Mouse (Mus musculus): Measurements from ENCODE around the gene Spata31d1a. TPM values are rescaled to one million over a fixed set of nuclear protein-coding genes. Genes with fewer than 3 reads are reported as not detected.

Spata31d1a gene
- polyA plus RNA-seq, 2 experiments, result 0.01 to 0.06 TPM

DNA sequence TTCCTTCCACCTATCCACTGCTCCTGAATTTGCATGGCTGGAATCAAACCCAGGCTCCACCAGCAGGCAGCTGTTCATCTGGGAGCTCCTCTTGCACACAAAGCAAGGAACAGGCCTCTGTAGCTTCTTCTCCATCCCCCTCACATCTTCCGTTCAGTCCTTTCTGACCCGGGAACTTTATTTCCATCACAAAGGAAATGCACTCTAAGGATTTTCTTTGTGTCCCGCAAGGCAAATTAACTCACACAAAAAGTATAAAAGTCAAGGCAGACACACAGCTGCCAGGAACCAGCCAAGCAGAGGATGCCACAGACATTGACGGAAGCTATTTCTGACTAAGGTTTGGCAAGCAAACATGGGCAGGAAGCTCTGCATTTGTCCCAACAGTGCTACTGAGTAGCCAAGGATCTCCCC, 53.1 kb downstream of the Spata31d1a start:
- DNase-seq (ENCODE audit: low spot score), result no peak

DNA sequence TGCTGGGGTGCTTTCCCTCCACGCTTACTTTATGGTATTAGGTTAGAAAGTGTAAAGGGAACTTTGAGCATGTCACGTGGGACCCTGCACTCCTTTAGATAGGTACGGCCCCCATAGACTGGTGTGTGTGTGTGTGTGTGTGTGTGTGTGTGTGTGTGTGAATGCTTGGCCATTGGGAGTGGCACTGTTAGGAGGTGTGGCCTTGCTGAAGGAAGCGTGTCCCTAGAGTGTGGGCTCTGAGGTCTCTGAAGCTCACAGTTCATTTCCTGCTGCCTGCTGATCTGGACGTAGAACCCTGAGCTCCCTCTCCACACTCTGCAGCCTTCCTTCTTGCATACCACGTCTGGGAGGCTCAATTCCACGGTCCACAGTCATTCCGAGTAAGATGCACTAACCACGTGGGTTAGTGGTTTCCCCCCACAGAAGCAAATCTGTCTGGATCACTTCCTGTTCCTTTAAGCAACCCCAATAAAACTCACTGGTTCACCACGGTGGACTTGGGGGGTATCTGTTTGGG, 53.8 kb downstream of the Spata31d1a start:
- H3K4me2 ChIP-seq (replicated peaks; ENCODE audit: low read depth, low read length, severe bottlenecking), result no peak overlapping the region
- TF ChIP-seq POLR2A (IDR thresholded peaks at IDR 0.05; ENCODE audit: borderline replicate concordance, extremely low read depth, insufficient read depth, insufficient read length), result no peak
- H3K4me3 ChIP-seq (replicated peaks; ENCODE audit: low read length), result no peak overlapping the region
- no peak for ATAC-seq (ENCODE audit: low FRiP score, low read depth)
- no peak overlapping the region for H3K27ac ChIP-seq (replicated peaks; ENCODE audit: low read depth, low read length)
- H3K36me3 ChIP-seq (ENCODE audit: control insufficient read depth, insufficient read depth, low read length), result no peaks in the 10 kb centered on the region; the same call in 1 of the 2 replicates
- 46% methylated on average over 10 of the region's 10 CpGs for WGBS
- H3K27me3 ChIP-seq (ENCODE audit: control insufficient read depth, insufficient read depth, low read length), result no peaks in the 10 kb centered on the region
- H3K9me3 ChIP-seq (ENCODE audit: control insufficient read depth, low read length), result no peaks in the 10 kb centered on the region
- no peak overlapping the region for H3K9ac ChIP-seq (ENCODE audit: low read depth, low read length, severe bottlenecking)
- H3K4me1 ChIP-seq (ENCODE audit: control insufficient read depth, insufficient read depth, low read length), result 0 out of 2 replicates have a peak, but pooled peaks cover 3% of the 10 kb centered on the region
- no peak for DNase-seq (ENCODE audit: low spot score)

More for the DNA sequence above, 53.1 kb downstream of the Spata31d1a start:
- Histone ChIP-seq H3K9ac (ENCODE audit: low read depth, low read length, severe bottlenecking) (no peak overlapping the region), H3K27me3 (ENCODE audit: control insufficient read depth, insufficient read depth, low read length) (no peaks in the 10 kb centered on the region), H3K36me3 (ENCODE audit: control insufficient read depth, insufficient read depth, low read length) (peaks cover 2% of the 10 kb centered on the region; the same call in 1 of the 2 replicates), H3K9me3 (ENCODE audit: control insufficient read depth, low read length) (no peaks in the 10 kb centered on the region), H3K4me1 (ENCODE audit: control insufficient read depth, insufficient read depth, low read length) (0 out of 2 replicates have a peak, but pooled peaks cover 3% of the 10 kb centered on the region), H3K27ac (replicated peaks; ENCODE audit: low read depth, low read length) (no peak overlapping the region; the same call in 1 of the 2 replicates), H3K4me3 (replicated peaks; ENCODE audit: low read length) (no peak overlapping the region), H3K4me2 (replicated peaks; ENCODE audit: low read depth, low read length, severe bottlenecking) (no peak overlapping the region)
- WGBS, result 58% methylated on average over 4 of the region's 4 CpGs
- no peak for TF ChIP-seq POLR2A (IDR thresholded peaks at IDR 0.05; ENCODE audit: borderline replicate concordance, extremely low read depth, insufficient read depth, insufficient read length)
- no peak for ATAC-seq (ENCODE audit: low FRiP score, low read depth)

DNA sequence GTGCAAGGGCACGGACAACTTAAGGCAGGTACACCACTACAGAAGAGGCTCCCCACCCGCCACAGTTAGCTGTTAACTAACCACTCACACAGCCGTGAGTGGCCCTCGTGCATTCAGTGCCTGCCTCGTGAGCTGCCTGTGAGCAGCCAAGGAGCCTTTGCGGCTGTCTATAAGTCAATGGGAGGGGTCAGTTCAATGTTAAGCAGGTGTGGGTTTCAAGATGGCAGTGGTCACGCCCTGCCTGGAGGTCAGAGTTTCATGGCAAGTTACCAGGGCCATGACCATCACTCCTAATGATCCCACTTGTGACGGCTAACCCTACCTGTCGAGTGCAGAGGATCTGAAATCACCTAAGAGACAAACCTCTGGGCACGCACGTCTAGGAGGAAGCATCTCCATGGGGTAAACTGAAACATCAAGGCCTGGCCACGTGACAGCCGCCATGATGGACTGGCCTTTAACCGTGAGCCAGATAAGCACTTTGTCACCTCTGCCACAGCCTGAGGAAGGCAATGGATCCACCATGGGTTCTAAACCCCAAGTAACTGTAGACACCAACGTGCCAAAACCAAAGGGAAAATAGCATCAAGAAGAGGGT, 54.3 kb downstream of the Spata31d1a start:
- Histone ChIP-seq H3K4me1 (ENCODE audit: control insufficient read depth, insufficient read depth, low read length) (0 out of 2 replicates have a peak, but pooled peaks cover 3% of the 10 kb centered on the region), H3K27ac (replicated peaks; ENCODE audit: low read depth, low read length) (no peak overlapping the region), H3K4me2 (replicated peaks; ENCODE audit: low read depth, low read length, severe bottlenecking) (no peak overlapping the region), H3K36me3 (ENCODE audit: control insufficient read depth, insufficient read depth, low read length) (no peaks in the 10 kb centered on the region; the same call in 1 of the 2 replicates), H3K27me3 (ENCODE audit: control insufficient read depth, insufficient read depth, low read length) (no peaks in the 10 kb centered on the region), H3K9ac (ENCODE audit: low read depth, low read length, severe bottlenecking) (no peak overlapping the region), H3K9me3 (ENCODE audit: control insufficient read depth, low read length) (no peaks in the 10 kb centered on the region), H3K4me3 (replicated peaks; ENCODE audit: low read length) (no peak overlapping the region)
- 95% methylated on average over 15 of the region's 15 CpGs for WGBS
- TF ChIP-seq POLR2A (IDR thresholded peaks at IDR 0.05; ENCODE audit: borderline replicate concordance, extremely low read depth, insufficient read depth, insufficient read length), result no peak
- DNase-seq (ENCODE audit: low spot score), result no peak
- no peak for ATAC-seq (ENCODE audit: low FRiP score, low read depth)

DNA sequence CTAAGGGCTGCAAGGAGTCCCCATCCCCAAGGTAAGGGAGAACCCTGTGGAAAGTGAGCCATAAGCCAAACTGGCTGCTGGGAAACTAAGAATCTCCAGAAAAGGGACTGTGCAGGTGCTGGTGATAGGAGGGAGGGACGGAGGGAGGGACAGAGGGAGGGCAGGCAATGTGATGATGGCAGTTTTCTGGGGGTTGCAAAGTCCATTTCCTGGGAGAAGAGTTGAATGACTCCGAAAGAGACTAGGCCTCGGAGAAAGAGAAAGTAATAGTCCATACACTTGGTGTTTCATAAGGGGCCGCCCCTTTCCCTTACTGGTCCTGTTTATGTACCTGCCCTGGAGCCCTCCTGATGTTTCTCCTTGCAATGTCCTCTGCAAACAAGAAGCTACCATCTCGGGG, 55.7 kb downstream of the Spata31d1a start:
- 89% methylated on average over 5 of the region's 5 CpGs for WGBS

DNA sequence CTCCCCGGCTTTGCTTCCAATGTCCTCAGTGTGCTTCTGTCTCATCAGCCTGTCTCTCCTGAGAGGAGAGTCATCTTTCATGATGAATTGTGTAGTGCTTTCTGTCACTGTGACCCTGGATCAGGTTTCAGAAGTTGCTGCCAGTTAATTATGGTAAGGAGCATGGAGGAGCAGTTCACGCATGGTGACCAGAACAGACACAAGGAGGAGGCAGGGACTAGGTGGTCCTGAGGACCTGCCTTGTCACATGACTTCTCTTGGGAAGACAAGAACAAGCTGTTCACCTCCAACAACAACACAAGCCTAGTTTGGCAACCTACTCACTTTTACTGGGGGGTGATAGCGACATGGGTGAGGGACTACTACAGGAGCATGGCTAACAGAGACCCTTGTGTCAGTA, 57.0 kb downstream of the Spata31d1a start:
- Histone ChIP-seq H3K27ac (replicated peaks; ENCODE audit: low read depth, low read length) (no peak overlapping the region; the same call in 1 of the 2 replicates), H3K4me1 (ENCODE audit: control insufficient read depth, insufficient read depth, low read length) (0 out of 2 replicates have a peak, but pooled peaks cover 3% of the 10 kb centered on the region), H3K4me2 (replicated peaks; ENCODE audit: low read depth, low read length, severe bottlenecking) (no peak overlapping the region), H3K9ac (ENCODE audit: low read depth, low read length, severe bottlenecking) (no peak overlapping the region), H3K9me3 (ENCODE audit: control insufficient read depth, low read length) (no peaks in the 10 kb centered on the region), H3K4me3 (replicated peaks; ENCODE audit: low read length) (no peak overlapping the region), H3K36me3 (ENCODE audit: control insufficient read depth, insufficient read depth, low read length) (peaks cover 14% of the 10 kb centered on the region), H3K27me3 (ENCODE audit: control insufficient read depth, insufficient read depth, low read length) (no peaks in the 10 kb centered on the region)
- no peak for TF ChIP-seq POLR2A (IDR thresholded peaks at IDR 0.05; ENCODE audit: borderline replicate concordance, extremely low read depth, insufficient read depth, insufficient read length)
- DNase-seq (ENCODE audit: low spot score), result no peak
- WGBS, result 64% methylated on average over 3 of the region's 3 CpGs
- ATAC-seq (ENCODE audit: low FRiP score, low read depth), result no peak

More for the DNA sequence above, 55.7 kb downstream of the Spata31d1a start:
- no peak for ATAC-seq (ENCODE audit: low FRiP score, low read depth)
- no peak for TF ChIP-seq POLR2A (IDR thresholded peaks at IDR 0.05; ENCODE audit: borderline replicate concordance, extremely low read depth, insufficient read depth, insufficient read length)
- Histone ChIP-seq H3K4me1 (ENCODE audit: control insufficient read depth, insufficient read depth, low read length) (0 out of 2 replicates have a peak, but pooled peaks cover 3% of the 10 kb centered on the region), H3K4me3 (replicated peaks; ENCODE audit: low read length) (no peak overlapping the region), H3K27ac (replicated peaks; ENCODE audit: low read depth, low read length) (no peak overlapping the region), H3K36me3 (ENCODE audit: control insufficient read depth, insufficient read depth, low read length) (peaks cover 2% of the 10 kb centered on the region), H3K9me3 (ENCODE audit: control insufficient read depth, low read length) (no peaks in the 10 kb centered on the region), H3K27me3 (ENCODE audit: control insufficient read depth, insufficient read depth, low read length) (no peaks in the 10 kb centered on the region), H3K4me2 (replicated peaks; ENCODE audit: low read depth, low read length, severe bottlenecking) (no peak overlapping the region), H3K9ac (ENCODE audit: low read depth, low read length, severe bottlenecking) (no peak overlapping the region)
- no peak for DNase-seq (ENCODE audit: low spot score)
